Mouse (Mus musculus) brain, adult 2 months (tissue): ENCODE measurements at regions not wholly inside any gene's neighbourhood (a gene's known extent, or its start where the extent isn't known, plus 50 kb on each side); places are given as distances from the start of the nearest gene placed in this dataset.

Source experiments
- DNase-seq: peaks from one replicate; pipeline ENCODE4 v3.0.0; 2011; ENCODE audit warnings: low read depth, low spot score

DNA sequence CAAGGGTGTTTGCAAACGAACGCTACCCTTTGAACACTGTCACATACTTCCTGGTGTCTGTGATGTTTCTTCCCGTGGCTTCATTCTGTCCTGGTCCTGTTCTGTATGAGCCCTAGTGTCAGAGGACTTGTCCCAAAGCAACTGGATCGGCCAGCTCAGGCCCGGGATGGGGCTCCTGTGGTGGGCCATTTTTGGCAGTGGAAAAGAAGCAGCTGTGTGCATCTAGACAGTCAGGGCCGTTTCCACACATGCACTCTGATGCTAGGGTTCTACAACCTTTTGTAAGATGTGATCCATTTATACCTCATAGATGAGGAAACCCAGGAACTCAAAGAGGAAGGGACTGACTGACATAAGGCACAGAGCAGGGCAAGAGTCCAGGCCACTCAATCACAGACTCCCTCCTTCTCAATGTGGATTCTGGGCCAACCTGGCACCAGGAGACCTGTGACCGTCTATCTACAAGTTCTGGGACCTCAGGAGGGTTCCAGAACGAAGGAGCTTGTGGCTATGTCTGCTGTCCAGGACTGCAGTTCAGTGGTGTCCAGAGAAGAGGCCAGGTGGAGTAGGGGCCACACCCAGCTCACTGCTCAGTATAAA, 155.2 kb downstream of the Trim29 start:
- no peak for DNase-seq

DNA sequence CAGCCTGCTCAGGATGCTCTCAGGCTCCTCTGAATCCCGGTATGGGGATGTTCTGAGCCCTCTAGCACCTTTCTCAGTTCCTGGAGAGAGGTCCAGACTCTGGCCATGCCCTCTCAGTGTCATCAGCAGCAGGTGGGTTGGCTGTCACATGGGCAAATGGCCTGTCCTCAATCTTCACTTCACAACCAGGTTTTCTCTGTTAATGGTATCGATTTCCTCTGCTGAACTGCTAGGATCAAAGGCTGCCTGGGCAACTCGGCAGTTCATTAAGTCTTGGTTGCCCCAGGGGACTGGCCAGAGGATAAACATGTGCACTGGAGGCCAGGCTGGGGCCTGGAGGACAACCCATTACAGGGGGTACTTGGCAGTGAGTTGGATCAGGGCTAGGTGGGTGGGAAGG, 156.2 kb downstream of the Trim29 start:
- no peak for DNase-seq

DNA sequence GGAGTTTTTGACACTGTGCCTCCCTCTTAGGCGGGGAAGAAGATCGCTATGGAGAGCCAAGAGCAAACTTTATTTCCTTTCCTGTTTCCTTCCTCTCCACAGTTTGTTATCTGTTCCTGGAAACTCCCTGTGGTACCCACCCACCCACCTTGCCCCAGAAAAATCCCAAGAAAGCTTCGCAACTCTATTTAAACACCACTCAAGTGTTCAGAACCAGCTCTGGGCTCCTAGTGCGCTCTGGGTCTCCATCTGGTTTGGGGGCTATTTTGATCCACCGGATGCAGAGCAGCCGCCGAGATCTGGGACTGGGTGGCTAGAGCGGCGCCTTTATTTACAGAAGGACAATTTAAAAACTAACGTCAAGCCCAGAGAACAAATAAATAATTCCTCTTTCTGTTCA, 158.6 kb downstream of the Trim29 start:
- peak; percentile 55 for DNase-seq

DNA sequence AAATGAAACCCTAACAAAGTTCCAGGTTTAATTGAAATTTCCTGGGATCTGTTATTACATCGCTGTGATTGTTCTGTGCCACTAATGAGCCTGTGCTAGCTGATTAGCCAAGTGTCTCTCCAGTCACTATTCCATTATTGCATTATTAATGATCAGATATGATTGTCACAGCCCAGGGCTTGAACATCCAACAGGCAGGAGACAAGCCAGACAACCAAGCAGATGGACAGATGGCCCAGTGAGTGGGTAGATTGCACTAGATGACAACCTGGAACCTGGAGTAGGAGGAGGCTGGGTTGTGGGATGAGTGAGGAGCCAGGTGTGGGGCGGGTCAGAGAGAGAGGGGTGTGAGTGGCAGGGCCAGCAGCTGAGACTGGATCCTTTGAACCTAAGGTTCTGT, 161.6 kb downstream of the Trim29 start:
- DNase-seq = no peak

DNA sequence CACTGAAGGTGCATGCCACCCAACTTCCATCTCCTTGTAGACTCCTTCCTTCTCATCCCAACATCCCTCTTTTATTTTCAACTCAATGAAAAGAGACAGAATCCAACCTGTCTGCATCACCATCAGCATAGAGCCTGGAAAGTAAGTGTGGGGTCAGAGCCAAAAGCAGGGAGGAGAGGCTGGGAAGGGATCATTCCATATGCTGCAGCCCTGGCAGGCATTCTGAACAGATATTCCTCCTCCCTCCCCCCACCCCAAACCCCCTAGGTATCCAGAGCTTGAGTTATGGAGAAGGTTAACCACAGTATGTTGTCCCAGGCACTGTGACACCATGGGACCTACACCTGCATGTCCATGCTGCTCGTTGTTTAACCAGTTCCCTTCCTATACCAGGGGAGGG, 162.5 kb downstream of the Trim29 start:
- DNase-seq = no peak

DNA sequence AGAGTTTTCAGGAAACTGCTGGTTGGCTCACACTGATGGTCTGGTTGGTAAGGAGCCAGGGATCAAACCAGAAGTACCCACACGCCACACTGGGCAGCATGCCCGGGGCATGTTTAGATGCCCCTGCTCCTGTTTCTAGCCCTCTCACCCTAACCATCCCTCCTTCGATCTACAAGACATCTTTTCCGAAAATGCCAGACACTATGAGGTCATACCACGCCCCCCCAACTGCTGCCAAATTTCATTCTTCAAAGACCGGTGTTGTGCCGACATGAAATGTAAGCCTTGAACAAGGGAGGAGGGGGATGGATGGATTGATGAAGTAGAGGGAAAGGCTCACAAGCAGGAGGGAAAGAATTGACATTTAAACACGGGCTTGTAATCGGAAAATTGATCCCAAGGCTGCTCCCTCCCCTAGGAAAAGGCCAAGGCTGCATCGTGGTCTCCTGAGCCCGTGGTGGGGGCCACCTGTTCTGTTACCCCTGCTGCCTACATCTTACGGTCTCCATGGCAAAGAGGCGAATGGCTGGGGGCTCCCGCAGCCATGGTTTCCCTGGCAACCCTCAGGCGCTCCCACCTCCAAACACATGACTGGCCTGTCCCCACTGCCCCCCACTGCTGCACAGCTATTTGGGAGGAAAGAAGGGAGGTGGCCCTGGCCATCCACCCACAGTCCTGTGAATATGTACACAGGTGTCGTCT, 163.1 kb downstream of the Trim29 start:
- DNase-seq = no peak

DNA sequence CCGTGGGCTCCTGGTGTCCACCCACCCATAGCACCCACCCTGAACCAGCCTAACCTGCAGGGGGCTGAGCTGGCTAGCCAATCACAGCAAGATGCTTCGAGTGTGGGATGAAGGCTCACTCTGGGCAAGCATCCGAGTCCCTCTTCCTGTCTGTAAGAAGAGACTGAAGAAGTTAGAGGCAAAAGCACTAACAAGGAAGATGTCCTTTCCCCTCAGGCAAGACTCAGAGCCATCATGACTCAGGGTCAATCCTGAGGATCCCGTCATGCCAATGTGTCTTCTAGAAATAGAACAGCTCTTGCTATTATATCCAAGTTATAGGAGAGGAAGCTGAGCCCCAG, 163.6 kb downstream of the Trim29 start:
- peak; percentile 27 for DNase-seq

DNA sequence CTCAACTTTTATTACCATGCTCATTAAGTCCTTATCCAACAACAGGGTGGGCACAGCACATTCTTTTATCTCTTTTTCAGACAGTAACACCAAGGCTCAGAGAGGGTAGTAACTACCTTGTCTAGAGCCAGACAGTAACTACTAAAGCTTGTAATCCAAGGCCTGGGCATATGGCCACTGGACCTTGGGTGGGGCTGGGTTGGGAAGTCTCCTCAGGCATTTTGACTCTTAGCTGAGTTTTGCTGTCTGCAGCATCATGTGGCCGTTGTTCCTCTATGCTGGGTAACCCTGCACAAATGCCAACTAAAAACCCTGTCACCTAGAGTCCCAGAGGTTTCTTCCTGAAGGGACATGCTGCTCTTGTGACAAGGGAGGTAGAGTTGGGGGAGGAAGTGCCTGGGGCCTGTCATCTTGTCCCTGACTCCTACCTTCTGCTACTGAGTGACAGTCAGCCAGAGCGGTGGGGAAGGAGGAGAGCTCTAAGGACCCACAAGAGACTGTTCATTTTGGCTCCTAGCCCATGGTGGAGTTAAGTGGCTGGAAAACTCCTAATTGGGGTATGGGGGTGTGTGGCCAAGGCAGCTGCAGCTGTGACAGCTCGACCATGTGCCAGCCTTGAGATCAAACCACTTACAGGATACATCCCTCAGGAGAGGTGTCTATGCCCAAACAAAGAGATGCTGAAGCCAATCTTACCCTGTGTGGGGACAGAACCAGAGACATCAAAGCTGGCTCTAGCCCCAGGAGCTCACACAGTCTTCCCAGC, 170.4 kb downstream of the Trim29 start:
- DNase-seq = peak; percentile 28

DNA sequence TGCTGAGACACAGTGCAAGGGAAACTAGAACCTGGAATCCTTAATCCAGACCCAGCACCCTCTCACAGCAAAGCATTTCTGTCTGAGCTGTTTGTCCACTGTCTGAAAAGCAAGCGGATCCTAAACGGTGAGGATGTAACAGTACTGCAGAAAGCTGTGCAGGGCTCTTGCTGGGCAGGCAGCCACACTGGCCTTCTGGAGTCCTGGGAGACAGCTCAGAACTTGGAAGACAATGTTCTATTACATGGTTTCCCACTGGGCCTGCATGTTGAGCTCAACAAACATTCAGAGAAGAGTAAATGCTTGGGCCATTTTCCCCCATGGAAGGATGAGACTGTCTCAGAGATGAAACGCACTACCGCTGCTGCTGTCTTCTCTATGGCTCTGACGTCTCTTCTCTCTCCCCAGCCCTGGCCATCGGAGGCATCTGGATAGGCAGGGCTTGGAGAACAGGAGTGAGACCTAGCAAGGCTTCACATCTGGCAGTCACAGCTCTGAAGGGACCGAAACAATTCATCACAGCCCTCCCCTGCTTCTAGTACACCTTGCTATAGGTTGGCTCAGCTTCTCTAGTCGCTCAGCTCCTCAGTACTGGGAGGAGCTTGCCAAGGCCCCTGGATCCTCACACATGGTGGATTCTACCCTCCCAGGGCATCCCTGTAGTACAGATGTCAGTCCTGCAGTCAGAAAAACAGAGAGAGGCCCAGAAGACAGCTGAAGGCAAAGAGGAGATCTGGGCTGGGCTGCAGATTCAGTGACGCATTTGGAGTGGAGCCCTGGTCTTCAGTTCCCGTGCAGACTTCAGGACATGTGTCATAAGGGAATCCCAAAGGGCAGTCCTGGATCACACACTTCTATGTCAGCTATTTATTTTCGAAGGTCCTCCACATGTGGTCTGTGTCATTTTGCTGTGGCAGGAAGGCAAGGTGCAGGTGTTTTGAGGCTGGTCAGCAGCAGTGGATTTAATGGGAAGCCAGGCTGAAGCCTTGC, 171.7 kb downstream of the Trim29 start:
- DNase-seq = peak; percentile 71

DNA sequence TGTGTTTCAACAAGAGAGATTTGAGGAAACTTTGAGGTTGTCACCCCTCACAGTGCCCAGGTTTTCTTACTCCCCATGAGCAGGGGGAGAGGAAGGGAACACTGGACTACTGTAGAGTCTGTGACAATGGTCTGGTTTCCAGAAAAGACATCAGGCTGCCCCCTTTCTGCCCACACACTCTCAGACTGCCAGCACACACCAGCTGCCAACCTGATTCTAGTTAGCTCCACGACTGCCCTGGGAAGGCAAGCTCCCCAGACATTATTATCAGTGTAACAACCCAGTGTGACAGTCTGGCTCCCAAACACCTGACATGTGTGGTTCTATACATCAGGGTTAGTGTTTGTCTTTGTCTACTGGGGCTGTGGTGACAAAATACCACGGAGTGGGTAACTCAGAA, 172.5 kb downstream of the Trim29 start:
- peak; percentile 68 for DNase-seq

DNA sequence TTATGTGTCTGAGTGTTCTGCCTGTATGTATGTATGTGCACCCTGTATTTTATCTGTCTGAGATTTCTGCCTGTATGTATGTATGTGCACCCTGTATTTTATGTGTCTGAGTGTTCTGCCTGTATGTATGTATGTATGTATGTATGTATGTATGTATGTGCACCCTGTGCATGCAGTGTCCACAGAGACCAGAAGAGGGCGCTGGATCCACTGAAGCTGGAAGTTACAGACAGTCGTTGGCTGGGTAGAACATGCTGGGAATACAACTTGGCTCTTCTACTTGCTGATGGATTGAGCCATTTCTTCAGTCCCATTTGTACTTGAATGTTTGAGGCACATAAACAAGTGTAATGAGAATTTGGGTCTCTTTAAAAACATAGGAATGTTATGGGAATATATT, 173.3 kb downstream of the Trim29 start:
- DNase-seq = no peak

DNA sequence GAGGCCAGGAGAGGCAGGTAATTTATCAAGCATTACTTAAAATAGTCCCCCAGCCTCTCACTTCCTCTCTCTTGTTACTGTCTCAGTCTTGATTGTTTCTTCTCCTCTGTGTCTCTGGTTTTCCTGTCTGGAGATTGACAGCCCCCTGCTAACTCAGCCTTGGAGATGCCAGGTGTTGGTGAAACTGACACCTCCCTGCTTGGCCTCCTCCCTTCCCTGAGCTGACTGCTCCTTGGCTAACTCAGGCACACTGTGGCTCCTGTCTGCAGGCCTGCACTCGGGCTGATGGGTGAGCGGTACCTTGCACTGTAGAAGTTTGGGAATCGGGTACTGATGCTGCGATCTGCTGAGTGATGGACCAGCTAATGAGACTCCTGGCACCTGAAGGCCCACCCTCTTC, 176.1 kb downstream of the Trim29 start:
- DNase-seq = no peak

DNA sequence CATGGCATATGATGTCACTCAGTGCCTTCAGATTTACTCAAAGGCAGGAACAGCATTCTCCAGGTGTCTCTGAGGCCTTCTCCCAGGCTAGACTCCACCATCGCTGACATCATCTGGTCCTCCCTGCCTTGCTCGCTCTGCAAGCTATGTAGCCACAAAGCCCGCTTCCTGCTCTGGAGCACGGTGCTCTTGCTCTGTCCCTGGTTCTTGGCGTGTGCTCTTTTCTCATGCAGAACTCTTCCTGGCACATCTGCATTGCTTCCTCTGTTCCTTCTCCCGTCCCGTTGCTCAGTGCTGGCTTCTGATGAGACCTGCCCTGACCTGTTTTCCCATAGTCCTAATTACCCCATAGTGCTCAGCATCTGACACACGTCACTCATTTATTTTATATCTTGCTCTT, 178.6 kb downstream of the Trim29 start:
- DNase-seq = no peak

DNA sequence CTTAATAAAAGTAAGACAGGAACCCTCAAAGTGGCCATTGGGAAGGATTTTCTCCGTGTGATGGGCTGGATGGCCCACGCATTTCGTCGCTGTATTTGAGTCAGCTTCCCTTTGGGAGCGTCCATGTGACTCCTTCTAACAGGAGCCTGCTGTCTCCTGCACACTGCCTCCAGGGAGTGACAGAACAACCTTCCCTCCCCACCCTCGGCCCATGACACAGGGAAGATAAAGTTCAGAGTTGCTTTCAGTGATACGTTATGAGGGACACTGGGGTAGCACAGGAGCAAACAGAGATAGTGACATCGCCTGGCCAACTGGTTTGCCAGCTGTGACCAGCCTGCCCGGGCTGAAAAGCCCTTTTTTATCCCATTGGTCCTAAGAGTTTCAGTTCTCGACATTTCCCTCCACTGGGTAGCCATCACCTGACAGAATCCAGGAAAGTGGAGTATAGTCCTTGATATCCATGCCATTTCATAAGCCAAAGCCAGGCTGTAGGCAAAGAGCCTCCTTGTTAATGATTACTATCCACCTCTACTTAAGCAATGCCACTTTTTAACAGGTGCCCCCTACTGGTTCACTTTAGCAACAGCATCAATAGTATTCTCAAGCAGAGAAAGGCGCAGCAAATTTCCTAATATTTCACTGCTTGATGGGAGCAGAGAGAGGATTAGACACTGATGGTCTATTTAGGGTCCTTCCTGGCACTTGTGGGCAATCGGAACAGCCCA, 180.5 kb downstream of the Trim29 start:
- peak; percentile 52 for DNase-seq

DNA sequence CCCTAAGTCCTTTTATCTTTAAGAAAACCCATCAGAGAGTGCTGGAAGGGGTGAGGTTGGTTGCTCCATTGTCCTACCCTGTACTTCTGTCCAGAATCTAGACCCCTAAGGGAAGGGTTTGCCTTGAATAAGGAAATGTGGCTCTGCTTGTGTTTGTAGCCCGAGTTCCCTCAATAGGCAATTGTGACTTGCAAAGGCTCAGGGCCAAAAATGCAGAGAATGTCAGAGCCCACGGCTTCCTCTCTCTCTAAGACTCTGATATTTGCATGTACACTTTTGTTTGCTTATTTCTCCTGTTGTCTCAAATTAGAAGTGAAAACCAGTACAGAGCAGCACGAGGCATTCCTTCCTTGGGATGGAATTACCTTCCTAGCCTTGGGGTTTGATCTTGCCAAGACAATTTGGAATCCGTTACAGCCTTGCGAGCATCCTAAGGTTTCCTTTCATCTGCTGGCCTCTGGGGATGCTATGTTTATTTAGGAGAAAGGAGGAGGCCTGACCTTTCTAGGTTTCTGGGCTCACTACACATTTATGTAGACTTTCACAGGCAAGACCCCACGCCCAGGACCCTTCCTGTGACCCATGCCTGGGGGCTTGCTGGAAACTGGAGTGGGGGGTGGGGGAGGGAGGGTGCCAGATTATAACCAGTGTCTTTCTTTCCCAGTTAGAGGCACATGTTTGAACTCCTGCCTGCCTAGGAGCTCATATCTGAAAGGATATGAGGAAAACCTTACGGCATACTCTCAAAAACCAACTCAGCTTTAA, 181.8 kb downstream of the Trim29 start:
- peak; percentile 42 for DNase-seq

DNA sequence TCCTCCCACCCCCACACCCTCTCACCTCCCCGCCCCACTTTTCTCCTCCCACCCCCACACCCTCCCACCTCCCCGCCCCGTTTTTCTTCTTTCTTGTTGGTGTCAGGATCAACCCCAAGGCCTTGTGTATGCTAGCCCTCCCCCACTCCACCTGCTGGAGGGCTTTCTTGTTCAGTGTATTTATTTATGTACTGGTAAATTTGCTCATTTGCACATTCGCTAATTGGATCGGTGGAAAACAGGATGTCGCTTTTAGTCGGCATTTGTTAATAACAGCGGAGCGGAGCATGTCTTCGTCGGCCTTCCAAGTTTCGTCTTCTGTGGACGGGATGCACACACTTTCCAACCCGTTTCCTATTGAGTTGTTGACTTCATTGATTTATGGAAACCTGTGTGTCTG, 187.9 kb downstream of the Trim29 start:
- DNase-seq = no peak

DNA sequence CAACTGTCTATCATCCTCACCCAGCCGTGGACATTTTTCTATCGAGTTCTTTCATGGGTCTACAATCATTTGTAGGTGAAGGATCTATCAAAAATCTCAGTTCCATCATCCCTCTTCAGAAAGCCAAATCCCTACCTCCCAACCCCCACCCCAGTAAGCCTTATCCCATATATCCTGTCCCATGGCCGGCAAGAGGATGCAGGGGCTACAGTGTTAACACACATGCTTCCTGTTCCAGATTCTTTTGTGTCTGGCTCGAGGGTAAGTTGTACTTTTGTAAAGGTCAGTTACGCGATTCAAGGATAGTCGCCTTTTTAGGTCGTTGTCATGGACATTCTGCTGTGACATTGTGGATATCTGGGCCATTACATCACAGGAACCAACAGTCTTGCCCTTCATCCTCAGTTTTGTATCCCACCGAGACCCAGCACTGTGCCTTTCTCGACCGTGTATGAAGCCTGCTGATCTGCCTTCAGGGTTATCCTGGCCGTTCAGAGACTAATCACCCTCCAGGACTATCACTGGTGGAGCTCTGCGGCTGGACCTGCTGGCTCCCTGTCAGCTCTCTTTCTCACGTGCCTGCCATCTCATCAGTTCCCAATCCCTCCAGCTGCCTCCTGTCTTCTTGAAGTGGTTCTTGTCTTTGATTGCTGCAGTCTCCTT, 193.8 kb downstream of the Trim29 start:
- DNase-seq = no peak

DNA sequence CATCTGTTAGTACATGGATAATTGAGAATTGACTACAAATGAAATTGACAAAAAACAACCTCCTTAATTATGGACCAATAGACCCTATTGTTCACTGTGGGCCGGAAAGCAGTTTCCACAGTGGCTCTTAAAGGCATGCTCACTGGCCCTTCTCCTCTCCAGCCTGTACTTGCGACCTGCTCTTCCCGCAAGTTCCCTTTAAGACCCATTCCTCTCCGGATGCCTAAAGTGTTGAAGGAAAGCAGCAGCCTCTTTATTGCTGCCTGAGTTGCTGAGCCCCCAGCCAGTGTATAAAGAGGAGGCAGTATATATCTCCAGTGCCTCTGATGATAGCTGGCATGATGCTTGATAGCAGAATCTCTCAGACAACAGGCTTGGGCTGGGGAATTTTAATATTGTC, 195.2 kb downstream of the Trim29 start:
- DNase-seq = no peak

DNA sequence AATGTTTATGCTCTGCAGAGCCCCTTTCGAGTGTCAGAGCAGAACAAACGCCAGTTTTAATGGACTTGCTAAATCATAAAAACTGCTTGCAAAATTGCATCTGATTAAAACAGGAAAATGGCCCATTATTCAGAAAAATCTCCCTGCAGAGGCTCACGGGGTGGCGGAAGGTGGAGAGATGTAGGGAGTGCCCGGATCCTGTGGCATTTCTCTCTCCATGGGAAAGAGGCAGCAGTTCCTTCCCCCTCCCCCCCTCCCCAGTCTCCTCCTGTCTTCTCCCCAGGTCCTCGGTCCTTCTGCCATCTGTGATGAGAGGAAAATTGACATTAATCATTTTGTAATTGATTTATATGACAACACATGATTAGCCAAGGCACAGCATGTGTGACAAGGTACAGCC, 195.6 kb downstream of the Trim29 start:
- DNase-seq = no peak

DNA sequence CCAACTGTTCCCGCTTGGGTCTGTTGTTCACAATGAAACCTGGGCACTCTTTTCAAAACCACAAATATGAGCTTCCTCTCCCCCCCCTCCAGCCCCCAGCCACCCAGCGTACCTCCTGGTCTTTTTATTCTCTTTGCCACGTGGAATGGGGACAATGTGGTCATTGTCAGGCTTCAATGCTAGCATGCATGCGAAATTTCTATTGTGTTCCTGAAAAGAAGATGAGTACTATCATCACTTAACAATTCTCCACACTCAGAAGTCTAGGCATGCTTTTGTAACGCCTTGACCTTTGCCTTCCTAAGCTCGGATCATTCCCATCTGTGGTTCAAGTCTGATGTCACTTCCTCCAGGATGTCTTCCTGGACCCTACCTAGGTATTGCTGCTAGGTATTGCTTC, 202.2 kb downstream of the Trim29 start:
- DNase-seq = peak; percentile 58
